Mouse (Mus musculus) forebrain, postnatal 0 days (tissue): ENCODE measurements at regions not wholly inside any gene's neighbourhood (a gene's known extent, or its start where the extent isn't known, plus 50 kb on each side); places are given as distances from the start of the nearest gene placed in this dataset.

Source experiments
- ATAC-seq: fragments of 200-750 bp; cut with Nextera tagmentation; 2 replicates; pipeline ENCODE4 v1.8.0; 2017; ENCODE audit warnings: mild to moderate bottlenecking, moderate library complexity
- DNase-seq: peaks from one replicate; pipeline ENCODE4 v3.0.0-alpha.2; 2015
- H3K27ac ChIP-seq: fragments of 300-500 bp; sonication (generic); 2 replicates; pipeline ENCODE4 v1.5.1; 2014; ENCODE audit warnings: low read depth, mild to moderate bottlenecking, antibody characterized with exemption, low read length, moderate library complexity, mixed read lengths
- H3K27me3 ChIP-seq: fragments of 300-500 bp; sonication (generic); 2 replicates; pipeline ENCODE4 v1.6.1; 2014; ENCODE audit warnings: mild to moderate bottlenecking, low read length, mixed read lengths; ENCODE audit not compliant: insufficient read depth
- H3K36me3 ChIP-seq: fragments of 300-500 bp; sonication (generic); 2 replicates; pipeline ENCODE4 v1.6.1; 2014; ENCODE audit warnings: mild to moderate bottlenecking, moderate library complexity; ENCODE audit not compliant: insufficient read depth
- H3K4me1 ChIP-seq: fragments of 300-500 bp; sonication (generic); 2 replicates; pipeline ENCODE4 v1.6.1; 2014; ENCODE audit warnings: antibody characterized with exemption; ENCODE audit not compliant: insufficient read depth
- H3K4me2 ChIP-seq: fragments of 300-500 bp; sonication (generic); 2 replicates; pipeline ENCODE4 v1.6.1; 2014; ENCODE audit warnings: low read depth, mild to moderate bottlenecking, moderate library complexity
- H3K4me3 ChIP-seq: fragments of 300-500 bp; sonication (generic); 2 replicates; pipeline ENCODE4 v1.5.1; 2014; ENCODE audit warnings: low read depth, low read length, mixed read lengths
- H3K9ac ChIP-seq: fragments of 300-500 bp; sonication (generic); 2 replicates; pipeline ENCODE4 v1.6.1; 2014; ENCODE audit warnings: mild to moderate bottlenecking
- H3K9me3 ChIP-seq: fragments of 300-500 bp; sonication (generic); 2 replicates; pipeline ENCODE4 v1.6.1; 2016; ENCODE audit warnings: low read length
- CTCF ChIP-seq: sonication (generic); IDR thresholded peaks from 2 replicates; pipeline ENCODE4 v1.5.1; 2016; ENCODE audit warnings: antibody characterized with exemption, control low read depth, low read depth
- WGBS: fragments of 180-500 bp; shearing (Covaris S2); extraction: QIAGEN DNeasy Blood & Tissue Kit; methylation state at CpG from one replicate; pipeline ENCODE4 v1.1.7; 2014; 5-methylcytosine and 5-hydroxymethylcytosine counted together

DNA sequence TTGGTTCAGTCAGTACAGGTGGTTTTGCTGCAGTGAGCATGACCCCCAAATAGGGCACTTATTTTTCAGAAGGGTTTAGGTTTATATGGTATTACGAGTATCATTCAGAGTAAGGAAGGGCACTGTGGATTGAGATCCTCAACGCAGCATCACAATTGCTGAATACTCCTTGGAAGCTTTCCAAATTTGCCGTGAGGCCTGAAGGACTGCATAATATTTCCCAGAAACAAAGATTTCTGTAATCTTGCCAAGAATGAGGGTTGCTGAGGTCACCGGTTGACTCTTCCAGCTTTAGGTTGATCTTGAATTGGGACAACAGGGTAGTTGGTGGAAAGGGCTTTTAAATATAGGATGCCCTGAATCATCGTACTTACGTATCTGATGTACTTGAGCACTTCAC, 482.1 kb downstream of the Ttll7 start:
- Histone ChIP-seq H3K9ac (no peak overlapping the region), H3K27ac (no peak overlapping the region), H3K36me3 (no peaks in the 10 kb centered on the region), H3K4me2 (no peak overlapping the region), H3K4me3 (no peak overlapping the region), H3K27me3 (no peaks in the 10 kb centered on the region), H3K4me1 (no peaks in the 10 kb centered on the region), H3K9me3 (no peaks in the 10 kb centered on the region)
- DNase-seq (no peak), ATAC-seq (no peak)
- no peak for TF ChIP-seq CTCF
- 56% methylated on average over 6 of the region's 6 CpGs for WGBS

DNA sequence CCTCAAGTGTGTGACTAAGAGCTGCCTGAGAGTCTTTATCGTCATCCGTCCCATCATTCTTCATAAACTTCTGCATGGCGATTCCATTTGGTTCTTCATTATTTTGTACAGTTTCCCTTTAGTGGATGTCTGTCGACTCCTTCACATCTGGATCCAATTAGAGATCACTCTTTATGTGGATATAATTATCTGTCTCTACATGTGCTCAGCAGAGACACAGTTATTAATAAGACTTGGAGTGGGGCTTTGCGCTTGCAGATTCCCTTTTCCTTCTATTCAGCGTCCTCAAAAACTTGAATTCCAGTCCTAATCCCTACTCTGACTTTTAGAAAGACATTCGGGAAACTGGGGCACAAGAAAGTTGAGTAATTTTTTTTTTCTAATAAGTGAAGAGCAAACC, 483.1 kb downstream of the Ttll7 start:
- no peak overlapping the region for H3K9ac ChIP-seq
- ATAC-seq (no peak), DNase-seq (no peak)
- H3K4me3 ChIP-seq = no peak overlapping the region
- H3K27ac ChIP-seq = no peak overlapping the region
- TF ChIP-seq CTCF = no peak
- H3K4me2 ChIP-seq = no peak overlapping the region
- 32% methylated on average over 7 of the region's 7 CpGs for WGBS
- no peaks in the 10 kb centered on the region for H3K9me3 ChIP-seq
- no peaks in the 10 kb centered on the region for H3K36me3 ChIP-seq
- H3K27me3 ChIP-seq = no peaks in the 10 kb centered on the region
- H3K4me1 ChIP-seq = no peaks in the 10 kb centered on the region

DNA sequence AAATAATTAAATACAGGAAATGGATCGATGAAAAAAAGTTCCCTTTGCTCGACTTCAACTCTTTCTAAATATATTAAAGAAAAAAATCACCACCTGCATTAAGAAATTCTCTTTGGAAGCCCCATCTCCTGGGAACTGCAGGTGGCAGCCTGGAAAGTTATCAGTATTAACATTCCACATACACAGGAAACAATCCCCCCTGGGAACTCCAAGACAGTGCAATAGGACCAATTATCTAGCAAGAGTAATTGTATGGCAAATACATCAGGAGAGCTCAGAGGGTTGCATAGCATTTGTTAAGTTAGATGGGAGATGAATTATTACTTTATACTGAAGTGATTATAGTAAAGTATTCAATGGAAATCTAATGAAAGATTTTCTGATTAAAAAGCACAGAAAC, 487.3 kb downstream of the Ttll7 start:
- WGBS = 56% methylated on average over 2 of the region's 2 CpGs
- Histone ChIP-seq H3K36me3 (no peaks in the 10 kb centered on the region), H3K27me3 (no peaks in the 10 kb centered on the region), H3K4me2 (no peak overlapping the region), H3K9ac (no peak overlapping the region), H3K9me3 (no peaks in the 10 kb centered on the region), H3K4me3 (no peak overlapping the region), H3K4me1 (no peaks in the 10 kb centered on the region), H3K27ac (no peak overlapping the region)
- DNase-seq (no peak), ATAC-seq (no peak)
- no peak for TF ChIP-seq CTCF

DNA sequence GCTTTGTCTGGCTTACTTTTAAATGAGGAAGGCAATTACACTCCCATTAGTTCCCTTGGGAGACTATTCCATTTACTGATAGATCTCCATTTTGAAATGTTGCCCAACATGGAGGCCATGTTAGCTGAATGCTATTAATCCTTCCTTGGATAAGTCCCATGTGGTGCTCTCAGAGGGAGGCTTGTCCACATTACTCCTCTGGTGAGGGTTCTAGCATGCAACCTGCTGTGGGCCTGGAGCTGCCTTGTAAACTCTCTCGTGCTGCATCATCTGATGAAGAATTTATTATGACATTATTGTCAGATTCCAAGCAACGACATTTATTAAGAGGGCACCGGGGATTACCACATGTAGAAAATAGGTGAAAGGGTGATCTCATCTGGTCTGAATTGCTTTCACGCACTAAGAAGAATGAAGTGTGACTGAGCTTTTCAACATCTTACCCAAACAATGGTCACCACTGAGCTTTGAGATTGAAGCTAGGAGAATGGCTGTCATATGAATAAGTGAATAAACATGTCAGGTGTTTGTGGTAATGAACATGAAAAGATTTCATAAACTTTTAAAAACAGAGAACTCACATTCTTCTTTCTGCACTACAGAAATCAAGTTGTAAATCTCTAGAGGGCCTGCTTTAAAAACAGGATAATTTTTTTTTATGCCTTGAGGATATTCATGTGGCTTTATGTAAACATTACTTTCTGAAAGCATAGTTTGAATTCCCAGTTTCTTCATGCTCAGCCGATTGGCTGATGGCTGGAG, 495.3 kb downstream of the Ttll7 start:
- no peaks in the 10 kb centered on the region for H3K36me3 ChIP-seq
- no peak overlapping the region for H3K4me2 ChIP-seq
- TF ChIP-seq CTCF = no peak
- WGBS = 37% methylated on average over 5 of the region's 5 CpGs
- no peaks in the 10 kb centered on the region for H3K27me3 ChIP-seq
- H3K9me3 ChIP-seq = no peaks in the 10 kb centered on the region
- DNase-seq (no peak), ATAC-seq (no peak)
- H3K9ac ChIP-seq = no peak overlapping the region
- no peak overlapping the region for H3K27ac ChIP-seq
- H3K4me3 ChIP-seq = no peak overlapping the region
- H3K4me1 ChIP-seq = no peaks in the 10 kb centered on the region

DNA sequence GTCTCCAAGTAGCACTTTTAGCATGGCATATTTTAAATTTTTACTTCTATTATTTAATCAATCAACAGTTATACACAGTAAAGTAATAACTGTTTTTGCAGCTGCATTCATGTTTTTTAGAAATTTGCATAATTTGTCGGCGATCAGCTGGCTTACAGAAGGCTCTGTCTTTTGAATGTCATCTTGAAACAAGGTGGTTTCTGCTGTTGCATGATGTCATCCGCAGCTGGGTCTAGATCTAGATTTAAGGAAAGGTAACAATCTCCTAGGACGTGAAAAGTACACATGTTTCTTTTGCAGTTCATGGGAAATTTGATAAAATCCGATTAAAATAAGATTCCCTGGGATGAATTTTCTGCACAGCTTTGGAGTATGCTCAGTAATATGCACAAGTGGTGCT, 534.9 kb downstream of the Ttll7 start:
- Histone ChIP-seq H3K4me2 (no peak overlapping the region), H3K4me1 (no peaks in the 10 kb centered on the region), H3K9me3 (no peaks in the 10 kb centered on the region), H3K27ac (no peak overlapping the region), H3K4me3 (no peak overlapping the region), H3K36me3 (no peaks in the 10 kb centered on the region), H3K27me3 (no peaks in the 10 kb centered on the region), H3K9ac (no peak overlapping the region)
- ATAC-seq (no peak), DNase-seq (no peak)
- TF ChIP-seq CTCF = no peak
- 78% methylated on average over 5 of the region's 5 CpGs for WGBS

DNA sequence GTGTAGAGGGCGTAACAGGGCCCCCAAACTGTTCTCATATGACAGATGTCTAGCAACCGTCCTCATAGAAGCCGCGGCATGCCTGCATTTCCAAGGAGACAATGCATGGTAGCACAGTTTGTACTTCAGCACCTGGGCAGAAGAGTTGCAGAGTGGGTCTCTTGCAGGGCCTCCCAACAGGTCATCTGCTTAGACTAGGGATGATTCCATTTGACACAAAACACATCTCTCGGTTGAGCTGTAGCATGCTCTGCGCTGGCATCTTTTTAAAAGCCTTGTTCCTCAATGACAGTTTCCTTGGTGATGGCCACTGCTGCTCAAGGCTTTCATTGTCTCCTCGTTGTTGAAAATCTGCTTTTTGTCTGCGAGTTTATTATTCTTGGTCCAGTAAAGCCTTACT, 546.1 kb downstream of the Ttll7 start:
- WGBS = 65% methylated on average over 8 of the region's 8 CpGs
- H3K9ac ChIP-seq = no peak overlapping the region
- H3K4me3 ChIP-seq = no peak overlapping the region
- DNase-seq = no peak
- no peak overlapping the region for H3K27ac ChIP-seq
- no peaks in the 10 kb centered on the region; the same call in 1 of the 2 replicates for H3K4me1 ChIP-seq
- no peaks in the 10 kb centered on the region for H3K9me3 ChIP-seq
- no peak overlapping the region for H3K4me2 ChIP-seq
- H3K27me3 ChIP-seq = no peaks in the 10 kb centered on the region
- no peak for ATAC-seq
- TF ChIP-seq CTCF = no peak
- no peaks in the 10 kb centered on the region for H3K36me3 ChIP-seq

DNA sequence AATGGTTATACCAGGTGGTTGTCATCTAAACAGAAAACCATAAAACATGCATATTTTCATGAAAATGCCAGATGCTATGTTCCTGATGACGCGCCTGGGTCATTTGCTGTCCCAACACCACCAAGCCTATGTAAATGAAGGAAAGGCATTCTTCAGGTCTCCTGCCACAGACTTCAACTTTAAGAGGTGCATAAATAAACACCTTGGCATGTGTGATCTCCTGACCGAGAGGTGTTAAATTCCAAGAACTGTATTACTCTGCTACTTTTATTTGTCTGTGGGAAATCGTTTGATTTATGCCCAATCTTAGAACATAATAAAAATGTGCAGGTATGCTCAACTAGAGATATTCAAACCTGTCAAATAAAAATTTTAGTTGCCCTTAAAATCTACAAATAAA, 560.1 kb downstream of the Ttll7 start:
- no peak for TF ChIP-seq CTCF
- Histone ChIP-seq H3K9ac (no peak overlapping the region), H3K4me2 (no peak overlapping the region), H3K27ac (no peak overlapping the region), H3K9me3 (no peaks in the 10 kb centered on the region), H3K4me1 (no peaks in the 10 kb centered on the region), H3K27me3 (no peaks in the 10 kb centered on the region), H3K36me3 (no peaks in the 10 kb centered on the region), H3K4me3 (no peak overlapping the region)
- DNase-seq (no peak), ATAC-seq (no peak)
- 92% methylated on average over 4 of the region's 4 CpGs for WGBS
